Mouse (Mus musculus): ENCODE data around the gene Klhl30.
A peak's percentile ranks its signal among the peaks of the same experiment; 100 is the strongest.

The Klhl30 gene

GRCm38 (mm10) chr1:91364822-91365644 lies 14.2 kb downstream of the Klhl30 start:
- DNase-seq (ENCODE audit: low spot score in 2 of 2) = no peak

- no peak for DNase-seq (ENCODE audit: low spot score in 2 of 2)
Observed at GRCm38 (mm10) chr1:91365816-91366214, 15.0 kb downstream of the Klhl30 start.

- peak; percentile 63 to 74 for DNase-seq (ENCODE audit: low spot score in 2 of 2)
Observed at GRCm38 (mm10) chr1:91366215-91367108, 15.6 kb downstream of the Klhl30 start, which contains the start of gene Erfe. Erfe (plus strand) TSS chr1:91366430.

- DNase-seq (ENCODE audit: low spot score in 2 of 2) = no peak
Observed at GRCm38 (mm10) chr1:91367295-91367694, 16.5 kb downstream of the Klhl30 start.

- DNase-seq (ENCODE audit: low spot score in 2 of 2) = no peak
Observed at GRCm38 (mm10) chr1:91369408-91369807, 18.6 kb downstream of the Klhl30 start.

- DNase-seq (ENCODE audit: low spot score in 2 of 2) = no peak
Observed at GRCm38 (mm10) chr1:91370055-91370454, 19.2 kb downstream of the Klhl30 start.

GRCm38 (mm10) chr1:91373414-91373835 lies 22.6 kb downstream of the Klhl30 start:
- DNase-seq (ENCODE audit: low spot score in 2 of 2) = no peak

GRCm38 (mm10) chr1:91380453-91381090 lies 29.8 kb downstream of the Klhl30 start:
- DNase-seq (ENCODE audit: low spot score in 2 of 2) = peak; percentile 60 to 71

GRCm38 (mm10) chr1:91381091-91381471 lies 30.3 kb downstream of the Klhl30 start:
- DNase-seq (ENCODE audit: low spot score in 2 of 2) = no peak

- DNase-seq (ENCODE audit: low spot score in 2 of 2) = no peak
Observed at GRCm38 (mm10) chr1:91390369-91390768, 39.6 kb downstream of the Klhl30 start.

GRCm38 (mm10) chr1:91397927-91398259 lies 47.1 kb downstream of the Klhl30 start:
- no peak for DNase-seq (ENCODE audit: low spot score in 2 of 2)

GRCm38 (mm10) chr1:91398260-91399062 lies 47.6 kb downstream of the Klhl30 start, which contains the start of gene Ilkap:
Ilkap (minus strand) TSS chr1:91398815.
- peak; percentile 71 to 77 for DNase-seq (ENCODE audit: low spot score in 2 of 2)

- DNase-seq (ENCODE audit: low spot score in 2 of 2) = no peak
Observed at GRCm38 (mm10) chr1:91404976-91405375, 54.2 kb downstream of the Klhl30 start.

GRCm38 (mm10) chr1:91405406-91406169 lies 54.8 kb downstream of the Klhl30 start:
- DNase-seq (ENCODE audit: low spot score in 2 of 2) = peak in 1 of 2 experiments; percentile 8

GRCm38 (mm10) chr1:91407819-91408218 lies 57.0 kb downstream of the Klhl30 start:
- no peak for DNase-seq (ENCODE audit: low spot score in 2 of 2)

- DNase-seq (ENCODE audit: low spot score in 2 of 2) = no peak
Observed at GRCm38 (mm10) chr1:91411631-91412285, 60.9 kb downstream of the Klhl30 start.

All from natural killer cell, adult 2 months (primary cell).